Mouse (Mus musculus): Measurements from ENCODE around the gene Man1a2. TPM values are rescaled to one million over a fixed set of nuclear protein-coding genes. Genes with fewer than 3 reads are reported as not detected.

Gene Man1a2
- polyA plus RNA-seq, 1 experiment: 7.1 TPM

GRCm38 (mm10) chr3:100515093-100515753, 170.1 kb downstream of the Man1a2 start:
- no peak overlapping the region for H3ac ChIP-seq (ENCODE audit: control insufficient read depth, insufficient read length, low read depth)
- no peaks in the 10 kb centered on the region for H3K36me3 ChIP-seq (ENCODE audit: control insufficient read depth, insufficient read depth)
- no peaks in the 10 kb centered on the region for H3K79me2 ChIP-seq (ENCODE audit: control insufficient read depth, insufficient read depth)
- TF ChIP-seq CTCF (IDR thresholded peaks at IDR 0.05; ENCODE audit: control insufficient read depth, insufficient read depth, insufficient read length) (no peak), MYOG (IDR thresholded peaks at IDR 0.05; ENCODE audit: control insufficient read depth, extremely low read depth, insufficient read length) (no peak), CEBPB (IDR thresholded peaks at IDR 0.05; ENCODE audit: low read depth) (no peak), FOSL1 (IDR thresholded peaks at IDR 0.05; ENCODE audit: insufficient read depth, low read length, poor library complexity, severe bottlenecking) (no peak), USF1 (IDR thresholded peaks at IDR 0.05; ENCODE audit: low read depth) (no peak), MYOD1 (IDR thresholded peaks at IDR 0.05; ENCODE audit: control insufficient read depth, insufficient read length, low read depth) (no peak), MAX (IDR thresholded peaks at IDR 0.05) (no peak)
- H3K79me3 ChIP-seq (ENCODE audit: low read depth): no peaks in the 10 kb centered on the region
- H3K27me3 ChIP-seq (ENCODE audit: control insufficient read depth, insufficient read depth, insufficient read length): no peaks in the 10 kb centered on the region
- H3K4me3 ChIP-seq (ENCODE audit: insufficient read depth, poor library complexity, severe bottlenecking): no peak overlapping the region

Other genes with a start within 250 kb of the Man1a2 start
- gene Tent5c, start 196.2 kb downstream of the Man1a2 start, polyA plus RNA-seq (2012; fragmentation: generic; extraction: Trizol): 0.21 TPM
- gene Vtcn1, start 140.0 kb upstream of the Man1a2 start, polyA plus RNA-seq (2012; fragmentation: generic; extraction: Trizol): 0.01 TPM
- gene Trim45, start 236.7 kb upstream of the Man1a2 start, polyA plus RNA-seq (2012; fragmentation: generic; extraction: Trizol): 3.6 TPM